Mouse (Mus musculus): ENCODE data around the gene Dupd1. TPM values are rescaled to one million over a fixed set of nuclear protein-coding genes. Genes with fewer than 3 reads are reported as not detected.

Gene Dupd1
- total and polyA plus RNA-seq, 2 experiments from 2014 or later: 0.15 TPM; not detected in 1

- Histone ChIP-seq H3K9me3 (replicated peaks; ENCODE audit: control insufficient read depth, low read length) (no peaks in the 10 kb centered on the region), H3K27me3 (ENCODE audit: control insufficient read depth, insufficient read depth, low read length) (no peaks in the 10 kb centered on the region), H3K9ac (replicated peaks; ENCODE audit: low read depth, low read length) (no peak overlapping the region), H3K27ac (ENCODE audit: low read depth) (no peak overlapping the region), H3K4me3 (ENCODE audit: low read depth, low read length) (no peak overlapping the region), H3K4me1 (ENCODE audit: control insufficient read depth, insufficient read depth) (peaks cover 9% of the 10 kb centered on the region), H3K4me2 (ENCODE audit: low read depth, low read length) (no peak overlapping the region), H3K36me3 (replicated peaks; ENCODE audit: control insufficient read depth, insufficient read depth, low read length) (peaks cover 18% of the 10 kb centered on the region)
- WGBS: 68% methylated on average over 2 of the region's 2 CpGs
- no peak for TF ChIP-seq CTCF (IDR thresholded peaks at IDR 0.05; ENCODE audit: low read depth)
- no peak for TF ChIP-seq EP300 (IDR thresholded peaks at IDR 0.05; ENCODE audit: low read depth)
- DNase-seq (ENCODE audit: low spot score) (no peak), ATAC-seq (ENCODE audit: insufficient read depth, low read depth) (no peak)
These were observed 60.6 kb downstream of the Dupd1 start for GRCm38 (mm10) chr14:21653813-21654212.

- Histone ChIP-seq H3K9me3 (replicated peaks; ENCODE audit: control insufficient read depth, low read length) (no peaks in the 10 kb centered on the region), H3K36me3 (replicated peaks; ENCODE audit: control insufficient read depth, insufficient read depth, low read length) (peaks cover 40% of the 10 kb centered on the region), H3K27ac (ENCODE audit: low read depth) (no peak overlapping the region), H3K4me3 (ENCODE audit: low read depth, low read length) (no peak overlapping the region), H3K9ac (replicated peaks; ENCODE audit: low read depth, low read length) (no peak overlapping the region), H3K27me3 (ENCODE audit: control insufficient read depth, insufficient read depth, low read length) (no peaks in the 10 kb centered on the region), H3K4me1 (ENCODE audit: control insufficient read depth, insufficient read depth) (no peaks in the 10 kb centered on the region), H3K4me2 (ENCODE audit: low read depth, low read length) (no peak overlapping the region)
- 57% methylated on average over 4 of the region's 4 CpGs for WGBS
- ATAC-seq (ENCODE audit: insufficient read depth, low read depth): no peak
- no peak for DNase-seq (ENCODE audit: low spot score)
- TF ChIP-seq CTCF (IDR thresholded peaks at IDR 0.05; ENCODE audit: low read depth) (no peak), EP300 (IDR thresholded peaks at IDR 0.05; ENCODE audit: low read depth) (no peak)
These were observed 73.5 kb downstream of the Dupd1 start for GRCm38 (mm10) chr14:21640806-21641435.

GRCm38 (mm10) chr14:21636548-21636947 is 77.8 kb downstream of the Dupd1 start:
- Histone ChIP-seq H3K4me2 (ENCODE audit: low read depth, low read length) (no peak overlapping the region), H3K36me3 (replicated peaks; ENCODE audit: control insufficient read depth, insufficient read depth, low read length) (peaks cover 50% of the 10 kb centered on the region), H3K27me3 (ENCODE audit: control insufficient read depth, insufficient read depth, low read length) (no peaks in the 10 kb centered on the region), H3K9me3 (replicated peaks; ENCODE audit: control insufficient read depth, low read length) (no peaks in the 10 kb centered on the region), H3K27ac (ENCODE audit: low read depth) (no peak overlapping the region), H3K9ac (replicated peaks; ENCODE audit: low read depth, low read length) (no peak overlapping the region), H3K4me3 (ENCODE audit: low read depth, low read length) (no peak overlapping the region), H3K4me1 (ENCODE audit: control insufficient read depth, insufficient read depth) (no peaks in the 10 kb centered on the region)
- ATAC-seq (ENCODE audit: insufficient read depth, low read depth): no peak
- TF ChIP-seq EP300 (IDR thresholded peaks at IDR 0.05; ENCODE audit: low read depth) (no peak), CTCF (IDR thresholded peaks at IDR 0.05; ENCODE audit: low read depth) (no peak)
- WGBS: 67% methylated on average over 6 of the region's 6 CpGs
- DNase-seq (ENCODE audit: low spot score): no peak

GRCm38 (mm10) chr14:21631665-21632200 is 82.6 kb downstream of the Dupd1 start:
- no peak overlapping the region for H3K9ac ChIP-seq (replicated peaks; ENCODE audit: low read depth, low read length)
- no peak overlapping the region for H3K4me2 ChIP-seq (ENCODE audit: low read depth, low read length)
- H3K27me3 ChIP-seq (ENCODE audit: control insufficient read depth, insufficient read depth, low read length): no peaks in the 10 kb centered on the region
- ATAC-seq (ENCODE audit: insufficient read depth, low read depth): no peak
- H3K9me3 ChIP-seq (replicated peaks; ENCODE audit: control insufficient read depth, low read length): no peaks in the 10 kb centered on the region
- WGBS: 84% methylated on average over 5 of the region's 5 CpGs
- TF ChIP-seq CTCF (IDR thresholded peaks at IDR 0.05; ENCODE audit: low read depth) (no peak), EP300 (IDR thresholded peaks at IDR 0.05; ENCODE audit: low read depth) (no peak)
- H3K4me1 ChIP-seq (ENCODE audit: control insufficient read depth, insufficient read depth): no peaks in the 10 kb centered on the region
- H3K4me3 ChIP-seq (ENCODE audit: low read depth, low read length): no peak overlapping the region
- peaks cover 62% of the 10 kb centered on the region for H3K36me3 ChIP-seq (replicated peaks; ENCODE audit: control insufficient read depth, insufficient read depth, low read length)
- no peak overlapping the region for H3K27ac ChIP-seq (ENCODE audit: low read depth)
- DNase-seq (ENCODE audit: low spot score): no peak

Other genes with a start within 250 kb of the Dupd1 start
- gene Kat6b, start 233.1 kb downstream of the Dupd1 start, total RNA-seq (2014; rRNA removed; ENCODE audit: low replicate concordance): 13.9 and 52.9 TPM in 2 replicates
- 5.4 and 6.1 TPM in 2 replicates for gene Kat6b, start 233.1 kb downstream of the Dupd1 start, polyA plus RNA-seq (2015; fragmentation: Nextera tagmentation; extraction: Ambion mirVana)
- gene Samd8, start 36.0 kb upstream of the Dupd1 start, total RNA-seq (2014; rRNA removed; ENCODE audit: low replicate concordance): 17.3 and 20.9 TPM in 2 replicates
- 7.3 and 8.3 TPM in 2 replicates for gene Samd8, start 36.0 kb upstream of the Dupd1 start, polyA plus RNA-seq (2015; fragmentation: Nextera tagmentation; extraction: Ambion mirVana)
- not detected in 2 replicates for gene Dusp13, start 36.6 kb upstream of the Dupd1 start, total RNA-seq (2014; rRNA removed; ENCODE audit: low replicate concordance)
- gene Dusp13, start 36.6 kb upstream of the Dupd1 start, polyA plus RNA-seq (2015; fragmentation: Nextera tagmentation; extraction: Ambion mirVana): not detected in 2 replicates
- gene Vdac2, start 110.7 kb upstream of the Dupd1 start, total RNA-seq (2014; rRNA removed; ENCODE audit: low replicate concordance): 619 and 692 TPM in 2 replicates
- 660 and 663 TPM in 2 replicates for gene Vdac2, start 110.7 kb upstream of the Dupd1 start, polyA plus RNA-seq (2015; fragmentation: Nextera tagmentation; extraction: Ambion mirVana)
- gene Comtd1, start 134.4 kb upstream of the Dupd1 start, total RNA-seq (2014; rRNA removed; ENCODE audit: low replicate concordance): 18.3 and 53.5 TPM in 2 replicates
- gene Comtd1, start 134.4 kb upstream of the Dupd1 start, polyA plus RNA-seq (2015; fragmentation: Nextera tagmentation; extraction: Ambion mirVana): 27.8 and 30.6 TPM in 2 replicates

All from heart, postnatal 0 days (tissue).